Mouse (Mus musculus): ENCODE results near the gene 2810408A11Rik. TPM values are rescaled to one million over a fixed set of nuclear protein-coding genes. Genes with fewer than 3 reads are reported as not detected.
"Not testable (repeated sequence)": the region's sequence is repeated elsewhere in the genome, so short reads cannot be mapped to it uniquely, and the experiment has no call there.

The 2810408A11Rik gene
- total RNA-seq, 2 experiments from 2014 or later, result 3.2 to 4.1 TPM

GRCm38 (mm10) chr11:69932254-69932653, 31.5 kb upstream of the 2810408A11Rik start:
- no peak for DNase-seq (ENCODE audit: low spot score in 2 of 2)

GRCm38 (mm10) chr11:69931769-69932168, 31.0 kb upstream of the 2810408A11Rik start:
- no peak for DNase-seq (ENCODE audit: low spot score in 2 of 2)

- DNase-seq (ENCODE audit: low spot score in 2 of 2), result no peak
Observed at GRCm38 (mm10) chr11:69930967-69931537, 30.3 kb upstream of the 2810408A11Rik start.

- not testable (repeated sequence) for DNase-seq (ENCODE audit: low spot score in 2 of 2)
Observed at GRCm38 (mm10) chr11:69930176-69930575, 29.4 kb upstream of the 2810408A11Rik start.

GRCm38 (mm10) chr11:69929712-69930111, 28.9 kb upstream of the 2810408A11Rik start:
- no peak for DNase-seq (ENCODE audit: low spot score in 2 of 2)

- DNase-seq (ENCODE audit: low spot score in 2 of 2), result no peak
Observed at GRCm38 (mm10) chr11:69927501-69927900, 26.7 kb upstream of the 2810408A11Rik start.

- DNase-seq (ENCODE audit: low spot score in 2 of 2), result no peak
Observed at GRCm38 (mm10) chr11:69922796-69923195, 22.0 kb upstream of the 2810408A11Rik start.

GRCm38 (mm10) chr11:69922012-69922756, 21.4 kb upstream of the 2810408A11Rik start:
- DNase-seq (ENCODE audit: low spot score in 2 of 2), result no peak

GRCm38 (mm10) chr11:69921114-69922011, 20.6 kb upstream of the 2810408A11Rik start, which contains the start of gene Eif5a:
Gene Eif5a, minus strand, starts transcription at chr11:69921958.
- DNase-seq (ENCODE audit: low spot score in 2 of 2), result peak; percentile 100

GRCm38 (mm10) chr11:69920266-69921031, 19.7 kb upstream of the 2810408A11Rik start:
- peak; percentile 40 to 58 for DNase-seq (ENCODE audit: low spot score in 2 of 2)

- DNase-seq (ENCODE audit: low spot score in 2 of 2), result peak in 1 of 2 experiments; percentile 78
Observed at GRCm38 (mm10) chr11:69919661-69920265, 19.0 kb upstream of the 2810408A11Rik start.

- no peak for DNase-seq (ENCODE audit: low spot score in 2 of 2)
Observed at GRCm38 (mm10) chr11:69919053-69919452, 18.3 kb upstream of the 2810408A11Rik start.

- DNase-seq (ENCODE audit: low spot score in 2 of 2), result no peak
Observed at GRCm38 (mm10) chr11:69918118-69918517, 17.3 kb upstream of the 2810408A11Rik start.

- DNase-seq (ENCODE audit: low spot score in 2 of 2), result no peak
Observed at GRCm38 (mm10) chr11:69917379-69917948, 16.7 kb upstream of the 2810408A11Rik start.

- DNase-seq (ENCODE audit: low spot score in 2 of 2), result not testable (repeated sequence)
Observed at GRCm38 (mm10) chr11:69916652-69917378, 16.0 kb upstream of the 2810408A11Rik start.

GRCm38 (mm10) chr11:69915667-69916627, 15.2 kb upstream of the 2810408A11Rik start:
- no peak for DNase-seq (ENCODE audit: low spot score in 2 of 2)

- DNase-seq (ENCODE audit: low spot score in 2 of 2), result no peak
Observed at GRCm38 (mm10) chr11:69914917-69915430, 14.2 kb upstream of the 2810408A11Rik start.

- DNase-seq (ENCODE audit: low spot score in 2 of 2), result no peak
Observed at GRCm38 (mm10) chr11:69914372-69914764, 13.6 kb upstream of the 2810408A11Rik start.

Measured in gastrocnemius, postnatal 4 days (tissue).